Mouse (Mus musculus): Measurements from ENCODE around the gene 1810009J06Rik. TPM values are rescaled to one million over a fixed set of nuclear protein-coding genes. Genes with fewer than 3 reads are reported as not detected.

1810009J06Rik gene
- total RNA-seq (2023) = not detected in 2 replicates

DNA sequence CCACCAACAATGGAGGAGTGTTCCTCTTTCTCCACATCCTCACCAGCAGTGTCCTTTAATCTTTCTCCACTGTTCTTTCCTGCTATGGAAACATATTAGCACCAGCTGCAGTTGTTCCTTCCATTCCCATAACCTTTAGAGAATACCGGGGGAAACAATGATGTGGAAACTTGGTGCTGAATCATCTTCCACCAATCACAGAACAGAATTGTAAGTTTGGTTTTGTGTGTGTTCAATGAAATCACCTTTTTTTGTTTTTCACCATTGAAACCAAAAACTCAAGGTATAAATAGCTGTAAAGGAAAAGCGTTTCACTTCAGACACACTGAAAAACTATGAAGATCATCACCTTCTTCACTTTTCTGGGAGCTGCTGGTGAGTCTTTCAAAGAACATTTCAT, at the start of gene 1810009J06Rik:
Gene 1810009J06Rik (plus strand): TSS at position 301 of the 400 bp plus-strand sequence.

DNA sequence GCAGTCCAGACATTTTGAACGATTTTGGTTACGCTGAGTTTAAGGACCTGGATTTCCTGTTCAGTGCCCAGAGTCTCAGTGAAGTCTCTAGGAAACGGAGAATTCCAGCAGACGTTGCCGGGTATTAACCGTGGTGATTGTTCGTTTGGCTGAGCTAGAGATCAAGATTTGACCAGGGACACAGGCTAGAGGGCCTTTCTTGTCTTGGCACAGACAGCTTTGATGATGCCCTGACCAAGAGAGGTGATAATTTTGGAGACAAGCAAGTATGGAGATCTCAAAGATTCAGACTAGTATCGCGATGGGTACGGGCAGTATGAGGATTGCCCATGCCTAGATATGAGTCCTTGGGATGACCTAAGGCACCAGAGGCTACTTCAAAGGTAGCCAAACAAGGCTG, 24.1 kb upstream of the 1810009J06Rik start, which contains the start of gene 1700074P13Rik:
Gene 1700074P13Rik (minus strand): TSS at position 101 of the 400 bp plus-strand sequence.

DNA sequence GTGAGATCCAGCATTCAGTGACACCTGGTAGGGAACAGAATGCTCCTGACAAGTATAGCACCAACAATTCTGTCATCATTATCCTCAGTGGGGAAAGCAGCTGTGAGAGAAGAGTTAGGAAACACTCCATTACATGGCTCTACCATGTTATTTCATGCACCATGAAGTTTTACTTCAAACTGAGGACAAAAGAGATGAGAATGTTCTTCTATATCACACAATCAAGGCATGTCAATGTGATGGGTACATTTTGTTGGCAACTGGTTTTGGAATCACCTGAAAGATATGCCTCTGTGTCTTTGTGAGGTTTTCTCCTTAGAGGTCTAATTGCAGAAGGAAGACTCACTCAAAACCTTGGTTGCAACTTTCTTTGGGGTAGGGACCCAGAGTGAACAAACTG, 12.8 kb upstream of the 1810009J06Rik start, which contains the start of gene Gm4744:
Gene Gm4744 (minus strand): TSS at position 101 of the 400 bp plus-strand sequence.

DNA sequence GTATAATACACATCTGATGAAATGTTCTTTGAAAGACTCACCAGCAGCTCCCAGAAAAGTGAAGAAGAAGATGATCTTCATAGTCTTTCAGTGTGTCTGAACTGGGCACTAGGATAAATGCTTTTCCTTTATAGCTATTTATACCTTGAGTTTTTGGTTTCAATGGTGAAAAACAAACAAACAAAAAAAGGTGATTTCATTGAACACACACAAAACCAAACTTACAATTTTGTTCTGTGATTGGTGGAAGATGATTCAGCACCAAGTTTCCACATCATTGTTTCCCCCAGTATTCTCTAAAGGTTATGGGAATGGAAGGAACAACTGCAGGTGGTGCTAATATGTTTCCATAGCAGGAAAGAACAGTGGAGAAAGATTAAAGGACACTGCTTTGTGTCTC, 34.8 kb downstream of the 1810009J06Rik start, which contains the start of gene Gm2663:
Gene Gm2663 (minus strand): TSS at position 101 of the 400 bp plus-strand sequence.

Other genes with a start within 250 kb of the 1810009J06Rik start
- gene Moxd2, start 77.3 kb upstream of the 1810009J06Rik start, total RNA-seq (2023) = not detected in 2 replicates
- not detected in 2 replicates for gene Prss58, start 64.4 kb upstream of the 1810009J06Rik start, total RNA-seq (2023)
- not detected in 2 replicates for gene 1700074P13Rik, start 24.2 kb upstream of the 1810009J06Rik start, total RNA-seq (2023)
- gene Gm4744, start 12.9 kb upstream of the 1810009J06Rik start, total RNA-seq (2023) = not detected in 2 replicates
- gene Gm2663, start 34.7 kb downstream of the 1810009J06Rik start, total RNA-seq (2023) = not detected in 2 replicates
- not detected in 2 replicates for gene 2210010C04Rik, start 70.8 kb downstream of the 1810009J06Rik start, total RNA-seq (2023)